Mouse (Mus musculus) liver, embryonic 15.5 days (tissue): ENCODE measurements around the gene Rgs17. TPM values are rescaled to one million over a fixed set of nuclear protein-coding genes. Genes with fewer than 3 reads are reported as not detected.

Experiments
- ATAC-seq: fragments of 200-750 bp; cut with Nextera tagmentation; 2 replicates; pipeline ENCODE4 v1.8.0; 2017; ENCODE audit warnings: moderate number of reproducible peaks, mild to moderate bottlenecking, moderate library complexity; ENCODE audit not compliant: insufficient read depth
- H3K27ac ChIP-seq: fragments of 300-500 bp; sonication (generic); replicated peaks from 2 replicates; pipeline ENCODE4 v1.5.1; 2015; ENCODE audit warnings: mild to moderate bottlenecking, inconsistent platforms
- H3K27me3 ChIP-seq: fragments of 300-500 bp; sonication (generic); 2 replicates; pipeline ENCODE4 v1.6.1; 2015; ENCODE audit warnings: mild to moderate bottlenecking, inconsistent platforms
- H3K36me3 ChIP-seq: fragments of 300-500 bp; sonication (generic); replicated peaks from 2 replicates; pipeline ENCODE4 v1.6.1; 2015; ENCODE audit warnings: moderate library complexity, mild to moderate bottlenecking, inconsistent platforms
- H3K4me1 ChIP-seq: fragments of 300-500 bp; sonication (generic); replicated peaks from 2 replicates; pipeline ENCODE4 v1.6.1; 2015; ENCODE audit warnings: inconsistent platforms
- H3K4me2 ChIP-seq: fragments of 300-500 bp; sonication (generic); 2 replicates; pipeline ENCODE4 v1.6.1; 2015; ENCODE audit warnings: moderate library complexity, mild to moderate bottlenecking, inconsistent platforms
- H3K4me3 ChIP-seq: fragments of 300-500 bp; sonication (generic); replicated peaks from 2 replicates; pipeline ENCODE4 v1.5.1; 2015; ENCODE audit warnings: mild to moderate bottlenecking, inconsistent platforms
- H3K9ac ChIP-seq: fragments of 300-500 bp; sonication (generic); 2 replicates; pipeline ENCODE4 v1.6.1; 2015; ENCODE audit warnings: moderate library complexity, mild to moderate bottlenecking, inconsistent platforms
- H3K9me3 ChIP-seq: fragments of 300-500 bp; sonication (generic); replicated peaks from 2 replicates; pipeline ENCODE4 v1.6.1; 2016; ENCODE audit warnings: inconsistent platforms
- WGBS: fragments of 180-500 bp; shearing (Covaris S2); methylation state at CpG from one replicate; pipeline ENCODE4 v1.1.7; 2015; ENCODE audit warnings: mixed read lengths; ENCODE audit not compliant: insufficient replicate concordance; 5-methylcytosine and 5-hydroxymethylcytosine counted together
- polyA plus RNA-seq: library from polyadenylated mRNA; unstranded; fragments of >200 nt; fragmentation: Nextera tagmentation; extraction: Ambion mirVana; gene quantifications from 2 replicates; pipeline ENCODE4 v1.2.1, GENCODE M21; 2015

The Rgs17 gene
- polyA plus RNA-seq, 1 experiment from 2014 or later = 0.03 TPM

DNA sequence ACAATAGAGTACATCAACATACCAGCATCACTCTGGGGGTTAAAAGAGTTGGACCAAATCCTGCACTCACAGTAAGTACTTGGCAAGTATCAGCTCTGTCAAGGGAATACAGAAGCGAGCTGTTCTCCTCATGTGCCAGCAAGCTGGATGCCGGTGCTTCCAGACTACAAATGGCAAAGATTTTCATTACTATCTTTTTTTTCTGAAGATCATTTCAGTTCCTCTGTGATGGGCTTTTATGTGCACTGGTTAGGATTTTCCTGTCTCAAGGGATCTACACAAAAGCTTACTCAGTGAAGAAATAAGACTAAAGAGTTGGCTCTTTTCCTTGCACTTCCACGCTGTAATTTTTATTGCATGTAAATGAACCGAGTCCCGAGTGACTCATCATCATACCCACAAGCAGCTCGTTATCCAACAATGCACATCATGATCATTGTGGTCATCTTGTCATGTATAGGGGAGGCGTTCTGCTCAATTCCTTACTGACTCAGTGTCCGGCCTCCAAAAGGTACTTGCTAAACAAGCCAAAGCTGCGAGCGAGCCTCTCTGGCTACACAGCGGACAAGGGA lies 54.1 kb downstream of the Rgs17 start:
- no peak overlapping the region for H3K27ac ChIP-seq
- no peak for ATAC-seq
- no peak overlapping the region for H3K4me3 ChIP-seq
- no peaks in the 10 kb centered on the region for H3K9me3 ChIP-seq
- 66% methylated on average over 11 of the region's 11 CpGs for WGBS
- no peaks in the 10 kb centered on the region for H3K4me1 ChIP-seq
- no peak overlapping the region for H3K9ac ChIP-seq
- no peaks in the 10 kb centered on the region for H3K36me3 ChIP-seq
- H3K4me2 ChIP-seq = no peak overlapping the region
- no peaks in the 10 kb centered on the region for H3K27me3 ChIP-seq

- Histone ChIP-seq H3K36me3 (no peaks in the 10 kb centered on the region), H3K4me1 (no peaks in the 10 kb centered on the region), H3K9me3 (no peaks in the 10 kb centered on the region), H3K4me3 (no peak overlapping the region), H3K9ac (no peak overlapping the region), H3K4me2 (no peak overlapping the region), H3K27ac (no peak overlapping the region), H3K27me3 (no peaks in the 10 kb centered on the region)
- ATAC-seq = no peak
- 40% methylated on average over 2 of the region's 2 CpGs for WGBS
Measured at GRCm38 (mm10) chr10:5865996-5866395, 56.2 kb downstream of the Rgs17 start.

- H3K9ac ChIP-seq = no peak overlapping the region
- no peak for ATAC-seq
- H3K36me3 ChIP-seq = no peaks in the 10 kb centered on the region
- H3K4me1 ChIP-seq = no peaks in the 10 kb centered on the region
- H3K27ac ChIP-seq = no peak overlapping the region
- no peak overlapping the region for H3K4me3 ChIP-seq
- H3K27me3 ChIP-seq = no peaks in the 10 kb centered on the region
- no peaks in the 10 kb centered on the region for H3K9me3 ChIP-seq
- WGBS = 87% methylated on average over 3 of the region's 3 CpGs
- H3K4me2 ChIP-seq = no peak overlapping the region
Measured at GRCm38 (mm10) chr10:5862669-5863068, 59.5 kb downstream of the Rgs17 start.

GRCm38 (mm10) chr10:5860849-5861248 lies 61.4 kb downstream of the Rgs17 start:
- H3K27me3 ChIP-seq = no peaks in the 10 kb centered on the region
- H3K9me3 ChIP-seq = no peaks in the 10 kb centered on the region
- no peak overlapping the region for H3K4me3 ChIP-seq
- WGBS = 72% methylated on average over 3 of the region's 3 CpGs
- no peak for ATAC-seq
- H3K9ac ChIP-seq = no peak overlapping the region
- no peaks in the 10 kb centered on the region for H3K4me1 ChIP-seq
- no peak overlapping the region for H3K27ac ChIP-seq
- H3K36me3 ChIP-seq = no peaks in the 10 kb centered on the region
- no peak overlapping the region for H3K4me2 ChIP-seq

- Histone ChIP-seq H3K9ac (no peak overlapping the region), H3K4me3 (no peak overlapping the region), H3K27me3 (no peaks in the 10 kb centered on the region), H3K4me1 (no peaks in the 10 kb centered on the region), H3K9me3 (no peaks in the 10 kb centered on the region), H3K27ac (no peak overlapping the region), H3K4me2 (no peak overlapping the region), H3K36me3 (no peaks in the 10 kb centered on the region)
- no peak for ATAC-seq
- 59% methylated on average over 4 of the region's 4 CpGs for WGBS
Measured at GRCm38 (mm10) chr10:5859729-5860128, 62.5 kb downstream of the Rgs17 start.

- no peak overlapping the region for H3K9ac ChIP-seq
- no peaks in the 10 kb centered on the region for H3K36me3 ChIP-seq
- no peaks in the 10 kb centered on the region for H3K9me3 ChIP-seq
- H3K4me1 ChIP-seq = no peaks in the 10 kb centered on the region
- no peak overlapping the region for H3K27ac ChIP-seq
- 32% methylated on average over 10 of the region's 10 CpGs for WGBS
- ATAC-seq = no peak
- no peak overlapping the region for H3K4me3 ChIP-seq
- H3K4me2 ChIP-seq = no peak overlapping the region
- H3K27me3 ChIP-seq = no peaks in the 10 kb centered on the region
Measured at GRCm38 (mm10) chr10:5857996-5858549, 64.1 kb downstream of the Rgs17 start.

GRCm38 (mm10) chr10:5853290-5853868 lies 68.8 kb downstream of the Rgs17 start:
- no peak overlapping the region for H3K4me3 ChIP-seq
- H3K27ac ChIP-seq = no peak overlapping the region
- no peaks in the 10 kb centered on the region for H3K36me3 ChIP-seq
- H3K9ac ChIP-seq = no peak overlapping the region
- no peak for ATAC-seq
- no peaks in the 10 kb centered on the region for H3K9me3 ChIP-seq
- H3K4me2 ChIP-seq = no peak overlapping the region
- H3K27me3 ChIP-seq = no peaks in the 10 kb centered on the region
- WGBS = 57% methylated on average over 8 of the region's 8 CpGs
- H3K4me1 ChIP-seq = no peaks in the 10 kb centered on the region

GRCm38 (mm10) chr10:5846939-5847338 lies 75.3 kb downstream of the Rgs17 start:
- H3K36me3 ChIP-seq = no peaks in the 10 kb centered on the region
- ATAC-seq = no peak

DNA sequence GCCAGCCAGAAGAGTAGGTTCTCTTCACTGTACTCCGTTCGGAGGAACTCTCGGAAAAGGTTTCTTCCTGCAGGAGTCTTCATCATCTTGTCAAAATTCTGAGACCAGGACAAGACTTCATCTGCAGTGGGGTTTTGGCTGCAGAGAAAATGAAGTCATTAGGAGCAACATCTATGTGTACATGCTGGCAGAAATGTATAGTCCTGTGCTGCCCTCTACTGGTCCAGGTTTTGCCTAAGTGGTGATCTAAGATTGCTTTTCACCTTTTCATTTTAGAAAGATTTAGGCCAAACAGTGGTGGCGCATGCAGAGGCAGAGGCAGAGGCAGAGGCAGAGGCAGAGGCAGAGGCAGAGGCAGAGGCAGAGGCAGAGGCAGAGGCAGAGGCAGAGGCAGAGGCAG lies 80.8 kb downstream of the Rgs17 start:
- ATAC-seq = no peak
- Histone ChIP-seq H3K4me3 (no peak overlapping the region), H3K27me3 (no peaks in the 10 kb centered on the region), H3K9me3 (no peaks in the 10 kb centered on the region), H3K4me2 (no peak overlapping the region), H3K36me3 (no peaks in the 10 kb centered on the region), H3K9ac (no peak overlapping the region), H3K4me1 (no peaks in the 10 kb centered on the region), H3K27ac (no peak overlapping the region)
- 60% methylated on average over 4 of the region's 4 CpGs for WGBS

More at GRCm38 (mm10) chr10:5846939-5847338, 75.3 kb downstream of the Rgs17 start:
- Histone ChIP-seq H3K4me2 (no peak overlapping the region), H3K4me3 (no peak overlapping the region), H3K4me1 (no peaks in the 10 kb centered on the region), H3K9me3 (no peaks in the 10 kb centered on the region), H3K9ac (no peak overlapping the region), H3K27ac (no peak overlapping the region), H3K27me3 (no peaks in the 10 kb centered on the region)
- 22% methylated on average over 2 of the region's 2 CpGs for WGBS

GRCm38 (mm10) chr10:5826336-5827025 lies 95.7 kb downstream of the Rgs17 start:
- WGBS = 29% methylated on average over 6 of the region's 6 CpGs

DNA sequence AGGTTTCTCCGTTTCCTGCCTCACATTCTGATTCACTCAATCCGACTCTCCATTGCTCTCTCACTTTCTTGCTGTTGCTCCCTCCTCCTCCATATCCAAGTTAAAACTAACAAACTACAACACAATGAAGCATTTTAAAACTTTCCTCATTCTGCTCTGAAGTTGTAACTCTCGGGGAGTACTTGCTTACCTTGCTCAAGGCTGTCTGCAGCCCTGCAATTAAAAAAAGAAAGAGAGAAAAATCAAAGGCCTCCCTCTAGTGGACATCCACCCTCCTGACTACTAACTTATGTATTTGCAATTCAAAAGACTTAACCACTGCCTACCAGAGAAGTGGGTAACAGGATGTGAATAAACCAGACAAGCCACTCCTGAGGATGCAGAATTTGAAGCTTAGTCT lies 97.4 kb downstream of the Rgs17 start:
- Histone ChIP-seq H3K4me1 (peaks cover 41% of the 10 kb centered on the region), H3K27me3 (no peaks in the 10 kb centered on the region), H3K9ac (peak overlapping the region; percentile 54), H3K4me2 (peak overlapping the region; percentile 91), H3K36me3 (peaks cover 17% of the 10 kb centered on the region), H3K27ac (peak overlapping the region; percentile 95), H3K4me3 (peak overlapping the region; percentile 97), H3K9me3 (no peaks in the 10 kb centered on the region)
- no peak for ATAC-seq
- under 1% methylated on average over 3 of the region's 3 CpGs for WGBS

More at GRCm38 (mm10) chr10:5826336-5827025, 95.7 kb downstream of the Rgs17 start:
- Histone ChIP-seq H3K36me3 (peaks cover 10% of the 10 kb centered on the region), H3K9me3 (no peaks in the 10 kb centered on the region), H3K4me3 (no peak overlapping the region), H3K27ac (no peak overlapping the region), H3K4me1 (peaks cover 29% of the 10 kb centered on the region), H3K27me3 (no peaks in the 10 kb centered on the region), H3K4me2 (no peak overlapping the region; the same call in 1 of the 2 replicates), H3K9ac (no peak overlapping the region)
- ATAC-seq = no peak
